ENCODE assay signal across 8 mouse cellular contexts in genomic region chr8:11942892-11943332, GRCm38 (mm10).
DNase-seq lines count a peak whose midpoint lies in the region; ATAC-seq and TF ChIP-seq lines count a peak whose summit lies in the region.

No protein-coding gene starts in this region.

- peak; percentile 3 to 6 for DNase-seq in B cell, adult 2 months
- DNase-seq in adipocyte (ENCODE audit: low spot score) = peak; percentile 60
- DNase-seq in embryo, embryonic 9.5 days (ENCODE audit: extremely low spot score) = peak; percentile 61
- peak; percentile 21 for DNase-seq in large intestine, adult 2 months (ENCODE audit: low read depth, low spot score)
- peak; percentile 25 for DNase-seq in lung, adult 2 months
- DNase-seq in retina, adult 2 months (ENCODE audit: low read depth, low spot score) = peak; percentile 23

- no peak overlapping the region for H3K4me3 ChIP-seq in lung, adult 2 months (replicated peaks; ENCODE audit: extremely low read depth, low read depth, low read length)

- TF ChIP-seq CTCF in lung, adult 2 months (IDR thresholded peaks at IDR 0.05; ENCODE audit: insufficient read depth, low read length) = peak; percentile 30

- H3K4me1 ChIP-seq in lung, adult 2 months (ENCODE audit: control insufficient read depth, insufficient read depth, low read length) = no peaks in the 10 kb centered on the region

- no peak for TF ChIP-seq POLR2A in lung, adult 2 months (IDR thresholded peaks at IDR 0.05; ENCODE audit: borderline replicate concordance, extremely low read depth, low read depth, low read length)

- peak; percentile 69 to 83 for ATAC-seq in hematopoietic stem cell, adult 5-6 weeks (replicated peaks in 1 of 2; ENCODE audit: insufficient read depth in 1 of 2, low FRiP score in 2 of 2, low TSS enrichment in 1 of 2, low read depth in 1 of 2, poor library complexity in 2 of 2, severe bottlenecking in 2 of 2)
- ATAC-seq in erythroblast, adult 5-6 weeks (replicated peaks; ENCODE audit: low FRiP score, poor library complexity, severe bottlenecking) = no peak

- WGBS in large intestine, adult 2 months = 26% methylated on average over 6 of the region's 6 CpGs
- WGBS in lung, adult 2 months = 22% methylated on average over 6 of the region's 6 CpGs

Comparison
In these comparisons a context has a peak if more than half of its experiments do, and no peak if none do; other contexts are left out.
1. DNase-seq: peak in every context shown above with its lines; median percentile 61 in embryo, embryonic 9.5 days; 60 in adipocyte; 25 in lung, adult 2 months; 23 in retina, adult 2 months; 21 in large intestine, adult 2 months; 4 in B cell, adult 2 months.